Mouse (Mus musculus) lung, postnatal 0 days (tissue): ENCODE measurements around the gene Sema3f.

Experiments used
- CTCF ChIP-seq: IDR thresholded peaks from 2 replicates; pipeline ENCODE4 v1.5.1; 2016; ENCODE audit warnings: antibody characterized with exemption, mild to moderate bottlenecking
- EP300 ChIP-seq: IDR thresholded peaks from 2 replicates; pipeline ENCODE4 v1.6.1; 2016; ENCODE audit warnings: antibody characterized with exemption, mild to moderate bottlenecking, control low read depth

DNA sequence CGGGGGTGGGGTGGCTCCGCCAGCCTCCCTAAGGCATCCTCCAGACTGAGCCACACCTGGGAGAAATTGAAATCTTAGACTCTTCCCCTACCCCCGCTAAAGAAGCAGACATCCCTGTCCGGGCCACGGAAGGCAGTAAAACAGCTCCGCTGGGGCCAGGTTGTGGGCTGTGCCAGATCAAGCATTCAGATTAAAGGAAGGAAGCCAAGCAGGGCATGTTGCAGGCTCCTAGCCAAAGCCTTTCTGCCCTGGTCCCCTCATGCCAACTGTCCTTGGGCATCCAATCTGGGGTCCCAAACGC lies 25.9 kb upstream of the Sema3f start:
- TF ChIP-seq EP300 (no peak), CTCF (no peak)
